Mouse (Mus musculus) skeletal muscle tissue, postnatal 0 days (tissue): ENCODE measurements around the gene Cryba2. TPM values are rescaled to one million over a fixed set of nuclear protein-coding genes. Genes with fewer than 3 reads are reported as not detected.

Experiments
- microRNA counts: library from miRNA; unstranded; fragments of <30 nt; microRNA quantifications from one replicate; lab custom pipeline; 2015
- microRNA-seq, 2 experiments: library from miRNA; unstranded; fragments of <30 nt; microRNA quantifications; one replicate each; pipeline ENCODE4; 2016
- polyA plus RNA-seq: library from polyadenylated mRNA; unstranded; fragments of >200 nt; fragmentation: Nextera tagmentation; extraction: Ambion mirVana; gene quantifications from 2 replicates; pipeline ENCODE4 v1.2.1, GENCODE M21; 2015

The Cryba2 gene
- not detected in 2 replicates for polyA plus RNA-seq

DNA sequence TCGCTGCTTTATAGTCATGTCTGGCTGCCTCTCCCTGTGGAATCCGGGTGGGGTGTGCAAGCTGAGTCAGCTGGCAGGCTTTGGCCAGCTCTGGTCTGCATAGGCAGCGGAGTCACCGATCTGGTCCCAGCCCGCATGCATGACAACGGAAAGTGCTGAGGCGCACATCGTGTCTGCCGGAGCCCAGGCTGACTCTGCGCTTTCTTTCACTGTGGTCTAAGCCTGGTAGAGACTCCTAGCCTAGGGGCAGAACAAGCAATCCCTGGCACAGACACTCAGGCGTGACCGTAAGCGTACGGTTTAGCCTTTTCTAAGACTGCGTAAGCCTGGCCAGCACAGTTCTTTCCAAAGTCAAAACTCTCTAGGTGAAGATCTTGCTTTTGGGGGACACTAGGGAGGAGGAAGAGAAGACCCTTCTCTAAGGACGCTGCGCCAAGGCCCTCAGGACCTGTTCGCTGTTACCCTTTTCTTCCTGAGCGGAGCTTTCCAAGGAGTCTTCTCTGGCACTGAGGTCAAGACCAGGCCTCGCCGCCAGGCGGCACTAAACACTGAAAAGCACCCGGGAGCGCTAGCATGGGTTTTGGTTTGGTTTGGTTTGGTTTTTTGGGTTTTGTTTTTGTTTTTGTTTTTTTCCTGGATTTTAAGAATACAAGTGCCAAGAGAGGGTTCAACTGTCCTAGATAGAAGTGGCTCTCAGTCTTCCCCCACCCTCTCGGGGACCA is at the start of gene Cryba2:
Gene Cryba2, minus strand, starts transcription at position 10 of the 722 bp plus-strand sequence.

GRCm38 (mm10) chr1:74935402-74935801 is 42.5 kb upstream of the Cryba2 start, which contains the start of gene Cfap65:
Gene Cfap65, minus strand, starts transcription at chr1:74935599.

GRCm38 (mm10) chr1:74885369-74886042 is 7.4 kb downstream of the Cryba2 start, which contains the start of gene Fev:
Gene Fev, minus strand, starts transcription at chr1:74885419.

DNA sequence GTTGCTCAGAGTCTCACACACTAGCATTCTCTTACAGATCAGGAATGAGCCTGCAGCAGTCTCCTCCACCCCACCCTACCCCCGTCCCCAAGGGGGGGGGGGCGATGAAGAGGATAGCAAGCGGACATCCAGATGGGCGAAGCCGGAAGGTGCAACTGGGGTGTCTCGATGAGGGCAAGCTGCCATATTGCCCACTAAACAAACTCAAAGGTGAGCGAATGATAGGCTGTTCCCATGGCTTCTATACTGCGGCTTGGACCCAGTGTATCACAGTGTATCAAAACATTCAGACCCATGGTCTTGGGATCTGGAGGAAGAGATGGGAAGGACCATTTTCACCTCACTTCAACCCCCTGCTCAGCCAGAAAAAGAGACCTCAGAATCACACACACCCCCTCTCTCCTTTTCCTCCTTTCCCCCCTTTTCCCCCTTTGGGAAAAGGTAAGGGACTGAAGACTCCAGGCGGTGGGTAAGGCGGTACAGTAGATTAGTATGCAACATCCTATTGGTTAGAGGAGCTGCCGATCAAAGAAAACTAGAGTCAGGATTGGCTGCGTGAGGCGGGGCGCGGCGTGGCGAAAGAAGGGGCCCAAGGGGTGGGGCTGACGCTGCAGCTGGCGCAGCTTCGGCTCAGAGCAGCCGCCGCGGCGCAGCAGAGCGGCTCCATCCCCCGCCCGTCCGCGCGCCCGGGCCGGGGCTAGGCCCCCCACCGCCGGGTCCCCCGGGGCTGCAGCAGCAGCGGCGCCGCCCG is 38.5 kb downstream of the Cryba2 start, which contains the start of gene Cdk5r2:
Gene Cdk5r2, plus strand, starts transcription at position 629 of the 751 bp plus-strand sequence.

MicroRNAs encoded within 50 kb of the gene (microRNA counts, 519-probe panel; counts per million panel counts)
- microRNA mmu-miR-375 (lab: Ali Mortazavi, UCI): 296 counts per million, percentile 58 among the panel's probes with 10 or more counts

Small RNA genes within 50 kb of the gene (microRNA-seq; reads per million reads assigned to microRNA genes)
- 20.2 to 22.7 reads per million in 2 experiments for gene Mir375

Other genes with a start within 250 kb of the Cryba2 start
- 2.2 and 2.9 TPM in 2 replicates for gene Ttll4, start 231.4 kb downstream of the Cryba2 start, polyA plus RNA-seq
- 13.5 and 16.0 TPM in 2 replicates for gene Cyp27a1, start 179.6 kb downstream of the Cryba2 start, polyA plus RNA-seq
- 17.7 and 18.8 TPM in 2 replicates for gene Prkag3, start 143.9 kb downstream of the Cryba2 start, polyA plus RNA-seq
- gene Wnt6, start 121.3 kb downstream of the Cryba2 start, polyA plus RNA-seq: 1.1 and 2.8 TPM in 2 replicates
- 0.09 and 0.33 TPM in 2 replicates for gene Wnt10a, start 101.6 kb downstream of the Cryba2 start, polyA plus RNA-seq
- not detected in 2 replicates for gene Cdk5r2, start 38.2 kb downstream of the Cryba2 start, polyA plus RNA-seq
- not detected in 2 replicates for gene Fev, start 7.7 kb downstream of the Cryba2 start, polyA plus RNA-seq
- not detected in 2 replicates for gene Cfap65, start 42.5 kb upstream of the Cryba2 start, polyA plus RNA-seq
- gene Ihh, start 58.5 kb upstream of the Cryba2 start, polyA plus RNA-seq: 0.32 TPM in 1 of 2 replicates, not detected in the other
- 7.6 and 9.8 TPM in 2 replicates for gene Nhej1, start 232.1 kb upstream of the Cryba2 start, polyA plus RNA-seq
- gene Slc23a3, start 240.7 kb upstream of the Cryba2 start, polyA plus RNA-seq: 0.09 and 0.15 TPM in 2 replicates
- gene Cnppd1, start 249.6 kb upstream of the Cryba2 start, polyA plus RNA-seq: 30.1 and 31.4 TPM in 2 replicates
- gene Retreg2, start 249.6 kb upstream of the Cryba2 start, polyA plus RNA-seq: 20.3 and 22.1 TPM in 2 replicates